Mouse (Mus musculus): ENCODE data around the gene Plxdc2. TPM values are rescaled to one million over a fixed set of nuclear protein-coding genes. Genes with fewer than 3 reads are reported as not detected.

Plxdc2 gene
- total RNA-seq (2022) = 10 to 100 TPM; 13.8 to 24.3 (median 20.6) TPM

- peak; percentile 33 for DNase-seq
Observed at GRCm38 (mm10) chr2:16356106-16356818, at the start of gene Plxdc2. Gene Plxdc2, plus strand, starts transcription at chr2:16356304.

- DNase-seq = no peak
Observed at GRCm38 (mm10) chr2:16310387-16310786, 45.7 kb upstream of the Plxdc2 start.

GRCm38 (mm10) chr2:16312400-16313070 is 43.6 kb upstream of the Plxdc2 start:
- DNase-seq = no peak

GRCm38 (mm10) chr2:16335194-16335781 is 20.8 kb upstream of the Plxdc2 start:
- no peak for DNase-seq

- DNase-seq = no peak
Observed at GRCm38 (mm10) chr2:16344564-16344963, 11.5 kb upstream of the Plxdc2 start.

- no peak for DNase-seq
Observed at GRCm38 (mm10) chr2:16351106-16351505, 5.0 kb upstream of the Plxdc2 start.

- DNase-seq = no peak
Observed at GRCm38 (mm10) chr2:16355611-16356105, 446 bp upstream of the Plxdc2 start.

- DNase-seq = no peak
Observed at GRCm38 (mm10) chr2:16356921-16357837, 1.1 kb downstream of the Plxdc2 start.

GRCm38 (mm10) chr2:16357946-16358345 is 1.8 kb downstream of the Plxdc2 start:
- no peak for DNase-seq

- DNase-seq = no peak
Observed at GRCm38 (mm10) chr2:16359341-16359928, 3.3 kb downstream of the Plxdc2 start.

- no peak for DNase-seq
Observed at GRCm38 (mm10) chr2:16364749-16365148, 8.6 kb downstream of the Plxdc2 start.

GRCm38 (mm10) chr2:16365830-16366401 is 9.8 kb downstream of the Plxdc2 start:
- no peak for DNase-seq

- no peak for DNase-seq
Observed at GRCm38 (mm10) chr2:16370419-16370818, 14.3 kb downstream of the Plxdc2 start.

- DNase-seq = no peak
Observed at GRCm38 (mm10) chr2:16374288-16374687, 18.2 kb downstream of the Plxdc2 start.

- DNase-seq = no peak
Observed at GRCm38 (mm10) chr2:16386206-16386605, 30.1 kb downstream of the Plxdc2 start.

- DNase-seq = no peak
Observed at GRCm38 (mm10) chr2:16386692-16387091, 30.6 kb downstream of the Plxdc2 start.

- no peak for DNase-seq
Observed at GRCm38 (mm10) chr2:16387787-16388186, 31.7 kb downstream of the Plxdc2 start.

GRCm38 (mm10) chr2:16397501-16397900 is 41.4 kb downstream of the Plxdc2 start:
- no peak for DNase-seq

GRCm38 (mm10) chr2:16398006-16398405 is 41.9 kb downstream of the Plxdc2 start:
- no peak for DNase-seq

GRCm38 (mm10) chr2:16398896-16399295 is 42.8 kb downstream of the Plxdc2 start:
- DNase-seq = no peak

GRCm38 (mm10) chr2:16406508-16406907 is 50.4 kb downstream of the Plxdc2 start:
- DNase-seq = no peak
